Mouse (Mus musculus) CH12.LX (cell line): ENCODE results near the gene Tada2a.

Source experiments
- CTCF ChIP-seq, 2 experiments: IDR thresholded peaks in 1 of 2; conservative IDR thresholded peaks in 1 of 2; 2 replicates each; pipeline ENCODE4 v1.5.1; 2011 to 2012; ENCODE audit warnings: low read depth in 2 of 2, low read length in 2 of 2, improper control_type of control experiment in 1 of 2, inconsistent platforms in 1 of 2, mild to moderate bottlenecking in 1 of 2, moderate library complexity in 1 of 2
- ELF1 ChIP-seq: IDR thresholded peaks from 2 replicates; pipeline ENCODE4 v1.6.1; 2014; ENCODE audit warnings: low read depth, mild to moderate bottlenecking, inconsistent platforms, low read length, improper control_type of control experiment
- MAFK ChIP-seq: IDR thresholded peaks from 2 replicates; pipeline ENCODE4 v1.6.1; 2011; ENCODE audit warnings: low read length, improper control_type of control experiment; ENCODE audit not compliant: insufficient replicate concordance
- MAX ChIP-seq: IDR thresholded peaks from 2 replicates; pipeline ENCODE4 v1.6.1; 2011; ENCODE audit warnings: low read length, improper control_type of control experiment
- PAX5 ChIP-seq: IDR thresholded peaks from 2 replicates; pipeline ENCODE4 v1.6.1; 2012; ENCODE audit warnings: low read length, inconsistent platforms, mixed read lengths
- SIN3A ChIP-seq: IDR thresholded peaks from 2 replicates; pipeline ENCODE4 v1.6.1; 2012; ENCODE audit warnings: low read length, improper control_type of control experiment, inconsistent platforms
- ZNF384 ChIP-seq: IDR thresholded peaks from 2 replicates; pipeline ENCODE4 v1.6.1; 2012; ENCODE audit warnings: low read depth, low read length, improper control_type of control experiment, inconsistent platforms

DNA sequence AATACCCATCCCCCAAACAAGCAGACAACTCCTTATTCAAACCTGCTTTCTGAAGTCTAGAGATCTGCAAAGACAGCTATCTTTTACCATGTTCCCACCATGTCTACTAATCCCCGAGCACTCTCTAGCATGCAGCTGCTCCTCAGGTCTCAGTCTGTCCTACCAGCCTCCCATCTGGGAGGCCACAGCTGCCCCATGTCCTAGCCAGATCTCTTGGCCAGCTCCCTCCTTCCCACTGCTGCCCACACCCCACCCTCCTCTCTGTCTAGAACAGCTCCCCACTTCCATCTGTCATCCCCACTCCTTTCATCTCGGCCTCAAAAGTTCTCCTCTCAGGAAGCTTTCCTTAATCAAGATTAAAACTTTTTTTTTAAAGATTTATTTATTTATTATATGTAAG lies 52.4 kb downstream of the Tada2a start:
- TF ChIP-seq MAX (no peak), PAX5 (no peak), ELF1 (no peak), MAFK (no peak), SIN3A (no peak), CTCF (conservative IDR thresholded peaks at IDR 0.05 in 1 of 2, IDR thresholded peaks at IDR 0.05 in 1 of 2; ENCODE audit: low read depth in 2 of 2, low read length in 2 of 2) (no peak), ZNF384 (no peak)
